Mouse (Mus musculus) adrenal gland, postnatal 25 days (tissue): ENCODE results near the gene Mthfsd. TPM values are rescaled to one million over a fixed set of nuclear protein-coding genes. Genes with fewer than 3 reads are reported as not detected.
A peak's percentile ranks its signal among the peaks of the same experiment; 100 is the strongest.
"Not testable (repeated sequence)": the region's sequence is repeated elsewhere in the genome, so short reads cannot be mapped to it uniquely, and the experiment has no call there.

Experiments
- DNase-seq: peaks from one replicate; pipeline ENCODE4 v3.0.0; 2021; ENCODE audit warnings: mixed read lengths
- long read RNA-seq: library from polyadenylated mRNA; stranded (forward); transcript quantifications from one replicate; pipeline ENCODE4 v2.0.0, GENCODE M21; 2021
- total RNA-seq: library from RNA; stranded (reverse); gene quantifications from 2 replicates; pipeline ENCODE4 v1.2.3, GENCODE M21; 2021

The Mthfsd gene
- total RNA-seq = 31.1 and 44.8 TPM in 2 replicates
- long read RNA-seq, transcript Mthfsd-206 (10 exons, 1,060 nt) = major isoform, 7 of 34 reads
- long read RNA-seq, partial matches to known transcripts = 9 of 34 reads
- long read RNA-seq, other reads (novel, unspliced or antisense) = 15 of 34 reads

DNA sequence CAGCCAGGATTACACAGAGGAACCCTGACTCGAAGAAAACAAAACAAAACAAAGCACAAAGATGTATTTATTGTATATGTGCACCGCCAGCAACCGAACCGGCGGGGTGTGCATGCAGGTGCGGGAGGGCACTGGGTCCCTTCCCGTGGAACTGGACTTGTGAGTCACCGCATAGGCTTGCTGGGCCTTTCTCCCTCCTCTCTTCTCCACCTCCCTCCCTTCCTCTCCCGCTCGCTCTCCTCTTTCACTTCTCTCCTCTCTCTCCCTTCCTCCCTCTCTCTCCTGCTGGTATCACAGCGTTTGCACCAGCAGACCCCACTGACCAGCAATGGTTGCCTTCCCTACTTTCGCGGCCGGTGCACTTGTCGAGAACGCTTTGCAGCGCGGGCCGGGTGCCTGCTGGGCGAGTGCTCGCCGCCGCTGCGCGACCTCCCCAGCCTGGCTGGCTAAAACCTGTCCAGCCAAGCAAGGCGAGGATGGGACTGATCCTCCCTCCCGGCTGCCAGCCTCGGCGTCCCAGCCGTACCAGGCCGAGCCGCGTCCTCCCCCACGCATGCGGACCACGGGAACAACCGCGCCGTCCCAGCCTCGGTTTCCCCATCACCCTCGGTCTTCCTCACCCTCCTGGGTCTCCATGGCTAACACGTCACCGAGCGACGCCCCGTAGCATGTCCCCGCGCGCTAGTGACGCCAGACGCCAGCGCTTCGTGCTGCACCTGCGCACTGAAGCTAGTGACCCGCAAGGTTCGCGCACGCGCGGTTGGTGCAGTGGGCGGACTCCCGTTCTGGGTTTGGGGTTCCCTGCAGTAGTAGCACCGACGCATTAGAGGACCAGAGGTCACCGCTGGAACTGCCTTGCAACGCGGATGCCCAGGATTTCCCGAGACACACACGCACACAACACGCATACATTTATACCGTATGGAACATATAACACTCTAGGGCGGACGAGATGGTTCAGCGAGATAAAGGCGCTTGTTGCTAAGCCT, at the start of gene Mthfsd:
Gene Mthfsd (minus strand): TSS at position 725 of the 989 bp plus-strand sequence.
- peak; percentile 100 for DNase-seq

DNA sequence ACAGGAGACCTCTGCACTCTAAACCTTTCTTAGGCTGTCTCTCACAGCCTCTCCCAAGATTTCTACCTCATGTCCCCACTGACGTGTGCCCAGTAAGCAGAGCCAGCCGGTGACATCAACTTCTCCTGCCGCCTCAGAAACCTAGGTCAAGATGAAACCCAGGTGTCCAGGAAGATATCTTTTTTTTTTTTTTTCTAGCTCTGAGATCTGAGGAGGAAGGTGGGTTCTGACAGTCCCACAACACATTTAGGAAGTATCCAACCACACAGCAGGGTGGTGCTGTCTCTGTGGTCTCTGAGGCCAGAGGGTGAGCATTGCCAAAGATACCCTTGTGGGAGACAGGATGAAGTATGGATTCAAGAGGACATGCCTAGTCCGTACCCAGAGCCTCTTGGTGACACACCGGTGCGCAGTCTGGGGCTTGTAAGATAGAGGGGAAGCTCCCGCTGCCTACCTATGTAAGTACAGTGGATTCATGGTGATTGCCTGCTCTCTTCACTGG, 48.8 kb upstream of the Mthfsd start:
- no peak for DNase-seq

DNA sequence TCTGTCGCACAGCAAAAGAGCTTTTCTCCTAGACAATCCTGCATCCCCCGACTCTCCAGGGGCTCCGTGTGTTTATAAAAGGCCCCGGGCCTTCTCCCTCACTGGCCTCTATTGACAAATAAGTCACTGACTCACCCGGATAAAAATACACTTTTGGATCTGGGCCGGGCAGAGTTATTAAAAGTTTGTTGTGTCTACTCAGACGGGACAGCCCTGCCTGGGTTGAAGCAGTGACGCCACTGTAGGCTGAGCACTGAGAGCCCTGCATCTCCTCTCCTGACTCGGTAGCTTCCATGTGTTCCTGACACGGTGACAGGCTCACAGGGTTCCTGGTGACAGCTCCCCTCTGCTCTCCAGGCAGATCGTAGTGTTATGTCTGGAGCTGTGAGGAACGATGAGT, 44.2 kb upstream of the Mthfsd start:
- no peak for DNase-seq

DNA sequence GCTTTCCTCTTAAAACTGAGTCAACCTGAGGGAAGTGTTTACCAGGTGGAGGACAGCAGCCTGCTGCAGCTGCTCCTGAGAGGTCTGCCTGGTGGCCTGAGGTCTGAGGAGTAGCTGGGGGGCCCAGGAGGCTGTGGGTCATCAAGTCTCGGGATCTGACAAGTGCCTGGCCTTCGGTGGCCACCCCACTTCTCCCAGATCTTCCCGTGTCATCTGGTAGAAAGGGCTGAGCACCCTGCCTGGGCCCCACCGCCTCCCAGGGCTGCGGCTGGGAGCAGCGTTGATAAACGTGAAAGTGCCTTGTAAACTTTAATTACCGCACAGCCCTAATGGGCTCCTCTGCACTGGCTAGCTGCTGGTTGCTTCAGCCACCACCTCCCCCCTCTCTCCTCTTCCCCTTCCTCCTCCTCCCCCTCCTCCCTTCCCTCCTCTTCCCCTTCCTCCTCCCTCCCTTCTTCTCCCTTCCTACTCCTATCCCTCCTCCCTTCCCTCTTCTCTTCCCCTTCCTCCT, 40.4 kb upstream of the Mthfsd start:
- no peak for DNase-seq

GRCm38 (mm10) chr8:121145457-121146134, 37.4 kb upstream of the Mthfsd start:
- not testable (repeated sequence) for DNase-seq

GRCm38 (mm10) chr8:121136856-121137255, 28.7 kb upstream of the Mthfsd start:
- no peak for DNase-seq

GRCm38 (mm10) chr8:121134512-121134911, 26.3 kb upstream of the Mthfsd start:
- no peak for DNase-seq

DNA sequence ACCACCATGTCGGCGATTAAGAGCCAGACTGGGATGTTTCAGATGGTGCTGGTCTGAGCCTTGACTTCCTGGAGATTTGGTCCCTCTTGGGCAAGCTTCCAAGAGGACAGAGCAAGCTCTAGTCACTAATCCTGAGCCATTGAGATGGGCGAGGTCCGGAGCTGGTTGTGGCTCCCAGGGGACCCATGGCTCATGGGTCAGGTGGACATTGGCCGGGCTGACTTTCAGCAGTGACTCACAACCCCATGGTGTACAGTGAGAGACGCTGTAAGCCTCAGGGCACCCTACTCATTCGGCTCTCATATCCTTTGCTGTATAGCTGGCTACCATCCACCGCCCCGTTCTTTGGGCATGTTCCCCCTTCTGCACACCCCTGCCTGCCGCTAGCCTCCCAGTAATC, 25.9 kb upstream of the Mthfsd start:
- no peak for DNase-seq

DNA sequence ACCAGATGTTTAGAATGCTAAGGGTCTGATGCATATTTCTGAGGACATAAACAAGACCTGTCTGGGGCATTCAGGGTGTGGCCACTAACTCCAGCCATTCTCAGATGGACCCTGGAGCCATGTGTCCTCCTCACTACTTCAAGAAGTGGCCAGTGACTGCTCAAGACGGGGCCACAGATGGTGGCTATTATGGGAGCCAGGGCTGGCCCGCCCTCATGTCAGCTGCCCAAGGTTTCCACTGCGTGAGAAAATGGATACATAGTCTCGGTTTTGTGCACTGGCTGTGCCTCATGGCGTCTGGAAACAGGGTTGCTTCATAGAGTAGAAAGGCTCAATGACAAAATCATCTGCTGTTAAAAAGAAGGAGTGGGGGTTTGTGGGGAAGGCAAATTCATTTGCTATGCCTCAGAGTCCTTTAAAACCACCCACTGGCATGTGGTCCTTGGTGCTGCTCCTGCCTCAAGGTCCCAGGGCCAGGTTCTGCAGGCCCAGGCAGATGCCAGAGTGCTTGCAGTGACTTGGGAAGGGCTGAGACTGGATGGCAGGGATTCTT, 24.8 kb upstream of the Mthfsd start:
- DNase-seq = no peak

- no peak for DNase-seq
Observed at GRCm38 (mm10) chr8:121130522-121130921, 22.3 kb upstream of the Mthfsd start.

- no peak for DNase-seq
Observed at GRCm38 (mm10) chr8:121129265-121129940, 21.2 kb upstream of the Mthfsd start.

- DNase-seq = no peak
Observed at GRCm38 (mm10) chr8:121128531-121129264, 20.5 kb upstream of the Mthfsd start.

DNA sequence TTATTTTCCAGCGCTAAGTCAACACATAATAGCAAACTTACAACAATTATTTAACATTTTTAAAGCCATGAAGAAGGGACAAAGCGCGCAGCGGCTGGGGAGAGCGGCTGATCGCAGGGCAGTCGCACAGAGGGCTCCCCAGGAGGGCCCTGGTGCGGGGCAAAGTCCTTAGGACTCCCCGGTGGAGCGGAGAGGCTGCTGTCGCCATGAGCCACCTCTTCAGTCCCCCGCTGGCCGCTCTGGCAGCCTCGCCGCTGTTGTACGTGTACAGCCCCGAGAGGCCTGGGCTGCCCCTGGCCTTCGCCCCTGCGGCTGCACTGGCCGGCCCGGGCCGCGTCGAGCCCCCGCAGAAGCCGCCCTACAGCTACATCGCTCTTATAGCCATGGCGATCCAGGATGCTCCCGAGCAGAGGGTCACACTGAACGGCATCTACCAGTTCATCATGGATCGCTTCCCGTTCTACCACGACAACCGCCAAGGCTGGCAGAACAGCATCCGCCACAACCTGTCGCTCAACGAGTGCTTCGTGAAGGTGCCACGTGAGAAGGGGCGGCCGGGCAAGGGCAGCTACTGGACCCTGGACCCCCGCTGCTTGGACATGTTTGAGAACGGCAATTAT, 19.7 kb upstream of the Mthfsd start, which contains the start of gene Foxl1:
Gene Foxl1 (plus strand): TSS at position 185 of the 620 bp plus-strand sequence.
- no peak for DNase-seq

GRCm38 (mm10) chr8:121127291-121127701, 19.1 kb upstream of the Mthfsd start:
- no peak for DNase-seq

- no peak for DNase-seq
Observed at GRCm38 (mm10) chr8:121126694-121127093, 18.5 kb upstream of the Mthfsd start.

DNA sequence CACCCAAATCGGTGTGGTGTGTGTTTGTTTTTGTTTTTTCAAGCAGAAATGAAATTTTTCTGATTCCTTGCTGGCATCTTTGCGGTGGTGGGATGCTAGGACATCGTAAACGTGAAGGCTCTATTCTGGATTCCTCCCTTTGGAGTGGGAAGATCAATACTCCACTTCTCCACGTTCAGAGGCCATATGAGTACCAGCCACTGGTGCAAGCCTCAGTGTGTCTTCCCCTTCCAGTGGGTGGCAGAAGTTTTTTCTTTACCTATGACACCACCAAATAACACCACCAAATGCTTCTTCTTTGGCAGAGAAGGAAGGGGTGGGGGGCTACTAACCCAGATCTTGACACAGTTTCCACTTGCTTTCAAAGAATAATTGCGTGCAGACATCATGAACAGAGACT, 18.0 kb upstream of the Mthfsd start:
- DNase-seq = no peak

GRCm38 (mm10) chr8:121125311-121125876, 17.2 kb upstream of the Mthfsd start:
- peak; percentile 69 for DNase-seq

GRCm38 (mm10) chr8:121124547-121125239, 16.5 kb upstream of the Mthfsd start:
- no peak for DNase-seq

DNA sequence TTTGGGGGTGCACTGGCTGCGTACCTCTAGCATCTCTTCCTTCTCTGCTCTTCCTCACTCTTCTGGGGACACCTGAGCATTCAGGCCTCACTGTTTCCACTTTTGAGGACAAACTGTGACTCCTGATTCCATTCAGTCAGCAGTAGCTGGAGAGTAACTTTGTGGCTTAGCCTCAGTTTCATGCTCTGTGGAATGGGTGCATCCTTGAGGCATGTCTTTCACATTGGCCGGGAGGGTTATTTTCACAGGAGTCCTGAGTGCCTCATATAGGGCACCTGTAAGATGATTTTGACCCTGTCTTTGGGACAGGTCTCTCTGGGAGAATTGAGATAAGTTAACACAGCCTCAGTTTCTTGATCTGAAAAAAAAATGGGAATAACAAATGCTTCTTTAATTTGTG, 14.9 kb upstream of the Mthfsd start:
- DNase-seq = no peak
